In the genomic region with DNA sequence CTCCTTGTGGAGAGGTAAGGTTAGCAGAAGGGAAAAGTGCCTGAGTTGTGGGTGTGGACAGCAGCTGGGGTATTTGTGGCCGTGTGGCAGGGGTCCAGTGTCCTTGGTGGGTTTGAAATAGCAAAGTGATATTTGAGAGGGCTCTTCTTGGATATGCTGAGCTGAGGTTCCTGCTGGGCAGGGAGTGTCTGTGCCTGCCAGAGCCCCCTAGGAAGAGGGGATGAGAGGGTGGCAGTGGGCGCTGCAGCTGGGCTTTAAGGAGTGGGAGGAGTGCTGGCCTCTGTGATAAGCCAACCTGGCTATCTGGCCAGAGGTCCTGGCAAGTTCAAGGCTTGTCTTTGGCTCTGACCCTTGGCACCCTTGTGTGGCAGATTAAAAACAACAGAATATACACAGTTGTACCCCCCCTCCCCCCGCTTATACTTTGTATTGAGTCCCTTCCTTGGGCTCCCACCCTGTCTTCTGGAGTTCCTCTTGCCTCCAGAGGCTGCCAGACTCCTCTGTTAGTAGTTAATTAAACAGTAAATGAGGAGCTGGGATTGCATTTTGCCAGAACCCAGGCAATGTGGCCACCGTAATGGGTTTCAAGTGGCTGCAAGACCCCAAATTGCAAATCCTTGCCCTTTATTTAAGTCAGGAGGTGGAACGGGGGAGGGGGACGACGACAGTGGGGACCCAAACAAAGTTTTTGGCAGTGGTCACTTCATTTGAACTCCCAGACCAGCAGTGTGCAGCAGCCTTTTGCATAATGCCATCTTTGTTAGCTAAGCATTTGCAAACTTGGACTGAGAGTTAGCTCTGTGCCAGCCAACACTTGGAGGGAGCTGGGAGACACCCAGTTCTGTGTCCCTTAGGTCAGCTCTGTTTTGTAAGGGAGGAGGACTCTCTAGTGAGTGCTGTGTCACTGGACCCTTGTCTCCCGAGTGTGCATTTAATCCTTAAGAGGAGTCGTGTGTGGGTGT, we compare ENCODE assay signal across 9 mouse cellular contexts. TPM values are rescaled to one million over a fixed set of nuclear protein-coding genes. Genes with fewer than 3 reads are reported as not detected.
A peak's percentile ranks its signal among the peaks of the same experiment; 100 is the strongest.
DNase-seq lines count a peak whose midpoint lies in the region; ATAC-seq and TF ChIP-seq lines count a peak whose summit lies in the region.
"Had no signal": no experiment of that assay in that cellular context is flagged by ENCODE, and none has a peak within 500 bp of the region (broad histone marks: within the 10 kb centered on the region; RNA-seq: fewer than 3 reads in every experiment).

No protein-coding gene starts in this region.

- H3K4me3 ChIP-seq in hindbrain, embryonic 12.5 days, result no peak overlapping the region
- H3K4me3 ChIP-seq in hindbrain, embryonic 10.5 days, result no peak overlapping the region
- H3K4me3 ChIP-seq in midbrain, postnatal 0 days (ENCODE audit: low read depth, low read length), result no peak overlapping the region
- H3K4me3 ChIP-seq: embryonic facial prominence, embryonic 12.5 days had no signal

- H3K9me3 ChIP-seq in hindbrain, embryonic 12.5 days (replicated peaks), result no peaks in the 10 kb centered on the region
- H3K9me3 ChIP-seq in hindbrain, embryonic 10.5 days, result no peaks in the 10 kb centered on the region
- H3K9me3 ChIP-seq in midbrain, postnatal 0 days (ENCODE audit: low read length), result no peaks in the 10 kb centered on the region
- H3K9me3 ChIP-seq: embryonic facial prominence, embryonic 12.5 days had no signal

- H3K36me3 ChIP-seq in hindbrain, embryonic 12.5 days, result peaks cover 96% of the 10 kb centered on the region
- H3K36me3 ChIP-seq in hindbrain, embryonic 10.5 days, result peaks cover 100% of the 10 kb centered on the region
- H3K36me3 ChIP-seq in midbrain, postnatal 0 days (ENCODE audit: insufficient read depth, low read length), result peaks cover 33% of the 10 kb centered on the region

- H3K27me3 ChIP-seq in hindbrain, embryonic 12.5 days, result no peaks in the 10 kb centered on the region
- H3K27me3 ChIP-seq in hindbrain, embryonic 10.5 days (ENCODE audit: insufficient read depth, poor library complexity, severe bottlenecking), result no peaks in the 10 kb centered on the region
- H3K27me3 ChIP-seq in midbrain, postnatal 0 days (ENCODE audit: insufficient read depth, low read length), result no peaks in the 10 kb centered on the region
- H3K27me3 ChIP-seq: embryonic facial prominence, embryonic 12.5 days had no signal

- H3K4me1 ChIP-seq in hindbrain, embryonic 12.5 days, result peaks cover 76% of the 10 kb centered on the region
- peaks cover 75% of the 10 kb centered on the region for H3K4me1 ChIP-seq in hindbrain, embryonic 10.5 days (replicated peaks)
- peaks cover 2% of the 10 kb centered on the region; the same call in 1 of the 2 replicates for H3K4me1 ChIP-seq in midbrain, postnatal 0 days (ENCODE audit: insufficient read depth, low read length)

- DNase-seq in hindbrain, embryonic 10.5 days (ENCODE audit: low spot score), result no peak
- DNase-seq in brain, embryonic 14.5 days (ENCODE audit: low read depth), result peak; percentile 84
- peak; percentile 26 for DNase-seq in heart, adult 8-10 months (ENCODE audit: low spot score)
- peak; percentile 27 to 30 for DNase-seq in left cerebral cortex, postnatal 14 days (ENCODE audit: low spot score in 2 of 2)
- DNase-seq in midbrain, postnatal 0 days (ENCODE audit: low spot score), result peak; percentile 78
- no peak for DNase-seq in spleen, adult 12 weeks (ENCODE audit: low spot score)

- no peak overlapping the region; the same call in 1 of the 2 replicates for H3K4me2 ChIP-seq in hindbrain, embryonic 12.5 days (replicated peaks)
- no peak overlapping the region for H3K4me2 ChIP-seq in midbrain, postnatal 0 days (ENCODE audit: low read depth, low read length, poor library complexity, severe bottlenecking)
- H3K4me2 ChIP-seq: embryonic facial prominence, embryonic 12.5 days had no signal

- 0 out of 2 replicates have a peak, but pooled peaks have one; percentile 6 for ATAC-seq in hindbrain, embryonic 12.5 days (ENCODE audit: low FRiP score)
- ATAC-seq in midbrain, postnatal 0 days (ENCODE audit: low FRiP score), result 0 out of 2 replicates have a peak, but pooled peaks have one; percentile 27
- no peak for ATAC-seq in CD4-positive, CD25-positive, alpha-beta regulatory T cell, adult 4 months

- H3K27ac ChIP-seq in hindbrain, embryonic 12.5 days, result no peak overlapping the region
- no peak overlapping the region for H3K27ac ChIP-seq in hindbrain, embryonic 10.5 days
- no peak overlapping the region for H3K27ac ChIP-seq in midbrain, postnatal 0 days (ENCODE audit: low read depth, low read length)
- H3K27ac ChIP-seq: embryonic facial prominence, embryonic 12.5 days had no signal

- TF ChIP-seq CTCF in brain, embryonic 14.5 days (IDR thresholded peaks at IDR 0.05; ENCODE audit: borderline replicate concordance, extremely low read depth, insufficient read depth, insufficient read length), result no peak
- no peak for TF ChIP-seq CTCF in midbrain, postnatal 0 days (IDR thresholded peaks at IDR 0.05)

- no peak overlapping the region for H3K9ac ChIP-seq in hindbrain, embryonic 12.5 days
- no peak overlapping the region for H3K9ac ChIP-seq in midbrain, postnatal 0 days (replicated peaks; ENCODE audit: low read length, poor library complexity, severe bottlenecking)
- H3K9ac ChIP-seq: embryonic facial prominence, embryonic 12.5 days had no signal

- intact Hi-C loops in left cerebral cortex, postnatal 14 days (cut with DNase I), result no loop called here

- no peak for TF ChIP-seq POLR2A in brain, embryonic 14.5 days (IDR thresholded peaks at IDR 0.05; ENCODE audit: borderline replicate concordance, extremely low read depth, insufficient read depth, insufficient read length, poor library complexity, severe bottlenecking)

- 74% methylated on average over 9 of the region's 9 CpGs for WGBS in hindbrain, embryonic 12.5 days
- 79% methylated on average over 9 of the region's 9 CpGs for WGBS in hindbrain, embryonic 10.5 days
- 51% methylated on average over 9 of the region's 9 CpGs for WGBS in midbrain, postnatal 0 days

RNA-seq across cellular contexts. Expression of a gene that starts 11.2 kb away (rescaled TPM):
- polyA plus RNA-seq in hindbrain, embryonic 12.5 days (2016; fragmentation: Nextera tagmentation; extraction: Ambion mirVana), result 285 and 302 TPM in 2 replicates
- polyA plus RNA-seq in hindbrain, embryonic 10.5 days (2016; fragmentation: Nextera tagmentation; extraction: Ambion mirVana), result 140 and 180 TPM in 2 replicates
- 255 and 257 TPM in 2 replicates for polyA plus RNA-seq in brain, embryonic 14.5 days (2012; rRNA removed)
- total RNA-seq in heart, adult 8-10 months (2022), result 10 to 100 TPM; 34.2 to 42.5 (median 36.2) TPM
- 100 to 1,000 TPM; 109 to 115 TPM for total RNA-seq in left cerebral cortex, postnatal 14 days (2021)
- total RNA-seq in midbrain, postnatal 0 days (2014; rRNA removed), result 172 and 176 TPM in 2 replicates
- 110 and 126 TPM in 2 replicates for polyA plus RNA-seq in midbrain, postnatal 0 days (2015; fragmentation: Nextera tagmentation; extraction: Ambion mirVana)
- 10 to 100 TPM; 60.0 to 60.9 TPM for polyA plus RNA-seq in CD4-positive, CD25-positive, alpha-beta regulatory T cell, adult 4 months (2017; shearing (Covaris generic))

Comparison
In these comparisons a context has a peak if more than half of its experiments do, and no peak if none do; other contexts are left out.
1. DNase-seq: peak in brain, embryonic 14.5 days (single experiment), heart, adult 8-10 months (single experiment), left cerebral cortex, postnatal 14 days (2 of 2) and midbrain, postnatal 0 days (single experiment); none in hindbrain, embryonic 10.5 days (single experiment) and spleen, adult 12 weeks (single experiment).